Mouse (Mus musculus) spleen, postnatal 36 days (tissue): ENCODE measurements around the gene Sergef.

Experiments used
- DNase-seq, 2 experiments: peaks; one replicate each; pipeline ENCODE4 v3.0.0; 2022; ENCODE audit warnings: low spot score in 2 of 2, mixed read lengths in 1 of 2

The Sergef gene

GRCm38 (mm10) chr7:46501458-46501857, 138.1 kb downstream of the Sergef start:
- DNase-seq: no peak

- no peak for DNase-seq
These were observed 140.0 kb downstream of the Sergef start for GRCm38 (mm10) chr7:46499561-46499960.

- DNase-seq: no peak
These were observed 147.4 kb downstream of the Sergef start for GRCm38 (mm10) chr7:46492134-46492678.

GRCm38 (mm10) chr7:46487354-46487753, 152.3 kb downstream of the Sergef start:
- DNase-seq: no peak

GRCm38 (mm10) chr7:46486761-46487160, 152.8 kb downstream of the Sergef start:
- DNase-seq: no peak

GRCm38 (mm10) chr7:46484223-46484622, 155.4 kb downstream of the Sergef start:
- DNase-seq: no peak

- no peak for DNase-seq
These were observed 156.6 kb downstream of the Sergef start for GRCm38 (mm10) chr7:46483050-46483449.

- DNase-seq: peak; percentile 10 to 15
These were observed 157.5 kb downstream of the Sergef start for GRCm38 (mm10) chr7:46482099-46482531.

- DNase-seq: no peak
These were observed 159.8 kb downstream of the Sergef start for GRCm38 (mm10) chr7:46479793-46480192.

GRCm38 (mm10) chr7:46477456-46477855, 162.2 kb downstream of the Sergef start:
- DNase-seq: no peak

- no peak for DNase-seq
These were observed 164.1 kb downstream of the Sergef start for GRCm38 (mm10) chr7:46475464-46475863.

GRCm38 (mm10) chr7:46473141-46473540, 166.5 kb downstream of the Sergef start:
- DNase-seq: no peak

GRCm38 (mm10) chr7:46471054-46471737, 168.4 kb downstream of the Sergef start:
- DNase-seq: no peak

GRCm38 (mm10) chr7:46469542-46469941, 170.1 kb downstream of the Sergef start:
- DNase-seq: no peak

GRCm38 (mm10) chr7:46466422-46466981, 173.1 kb downstream of the Sergef start:
- no peak for DNase-seq

GRCm38 (mm10) chr7:46463136-46463535, 176.5 kb downstream of the Sergef start:
- DNase-seq: no peak

- no peak for DNase-seq
These were observed 177.3 kb downstream of the Sergef start for GRCm38 (mm10) chr7:46462287-46462686.

- no peak for DNase-seq
These were observed 179.9 kb downstream of the Sergef start for GRCm38 (mm10) chr7:46459605-46460245.

GRCm38 (mm10) chr7:46459200-46459599, 180.4 kb downstream of the Sergef start:
- no peak for DNase-seq

- no peak for DNase-seq
These were observed 181.7 kb downstream of the Sergef start for GRCm38 (mm10) chr7:46457889-46458288.

- no peak for DNase-seq
These were observed 185.5 kb downstream of the Sergef start for GRCm38 (mm10) chr7:46453930-46454679.
